8 mouse cellular contexts compared by ENCODE assay signal in the genomic region with DNA sequence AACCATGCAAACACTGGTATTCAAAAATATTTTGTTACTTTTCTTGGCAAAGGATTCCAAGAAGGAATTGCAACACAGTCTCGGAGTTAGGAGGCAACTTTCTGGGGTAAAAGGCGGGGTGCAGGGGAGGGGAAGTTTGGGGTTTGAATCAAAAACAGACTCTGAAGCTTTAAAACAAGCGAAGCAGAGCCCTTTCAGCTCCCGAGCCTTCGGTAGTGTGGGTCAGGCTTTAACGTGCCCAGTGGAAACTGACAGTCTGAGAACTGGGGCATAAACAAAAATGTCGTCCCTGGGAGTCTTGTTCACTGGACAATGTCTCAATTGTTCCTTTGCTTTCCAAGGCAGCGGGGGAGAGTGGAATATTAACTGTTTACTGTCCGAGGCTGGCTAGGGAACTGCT.
DNase-seq lines count a peak whose midpoint lies in the region; ATAC-seq and TF ChIP-seq lines count a peak whose summit lies in the region.

No protein-coding gene starts in this region.

- H3K9me3 ChIP-seq in embryonic facial prominence, embryonic 11.5 days (replicated peaks; ENCODE audit: control insufficient read depth, low read length) = no peaks in the 10 kb centered on the region
- H3K9me3 ChIP-seq in hindbrain, embryonic 10.5 days = peaks cover 4% of the 10 kb centered on the region

- no peak for TF ChIP-seq CTCF in left cerebral cortex, adult 2 months (IDR thresholded peaks at IDR 0.05)

- H3K27ac ChIP-seq in left cerebral cortex, adult 2 months = peak overlapping the region; percentile 44; the same call in 1 of the 2 replicates
- H3K27ac ChIP-seq in embryonic facial prominence, embryonic 11.5 days (replicated peaks; ENCODE audit: low read depth, low read length) = peak overlapping the region; percentile 49
- H3K27ac ChIP-seq in hindbrain, embryonic 10.5 days = peak overlapping the region; percentile 82

- no peak for ATAC-seq in embryonic facial prominence, embryonic 11.5 days (replicated peaks; ENCODE audit: insufficient number of reproducible peaks, low FRiP score, low TSS enrichment, low read depth)

- H3K4me3 ChIP-seq in left cerebral cortex, adult 2 months = no peak overlapping the region
- no peak overlapping the region for H3K4me3 ChIP-seq in embryonic facial prominence, embryonic 11.5 days (ENCODE audit: low read depth, low read length)
- peak overlapping the region; percentile 28 for H3K4me3 ChIP-seq in hindbrain, embryonic 10.5 days

- H3K4me2 ChIP-seq in embryonic facial prominence, embryonic 11.5 days (ENCODE audit: low read depth, low read length) = no peak overlapping the region

- H3K36me3 ChIP-seq in embryonic facial prominence, embryonic 11.5 days (replicated peaks; ENCODE audit: control insufficient read depth, insufficient read depth, low read depth, low read length) = no peaks in the 10 kb centered on the region; the same call in 1 of the 2 replicates
- peaks cover 15% of the 10 kb centered on the region for H3K36me3 ChIP-seq in hindbrain, embryonic 10.5 days

- intact Hi-C loops in left cerebral cortex, adult 2 months (cut with DNase I) = no loop called here

- H3K4me1 ChIP-seq in embryonic facial prominence, embryonic 11.5 days (ENCODE audit: control insufficient read depth, insufficient read depth, low read length) = peaks cover 8% of the 10 kb centered on the region
- peaks cover 64% of the 10 kb centered on the region for H3K4me1 ChIP-seq in hindbrain, embryonic 10.5 days (replicated peaks)

- WGBS in embryonic facial prominence, embryonic 11.5 days = 5% methylated on average over 9 of the region's 9 CpGs
- WGBS in hindbrain, embryonic 10.5 days = 3% methylated on average over 9 of the region's 9 CpGs

- no peak for DNase-seq in left cerebral cortex, adult 2 months (ENCODE audit: extremely low spot score in 1 of 2, low spot score in 2 of 2)
- no peak for DNase-seq in left cerebral cortex, adult 18-20 months (ENCODE audit: low spot score in 2 of 2)
- peak; percentile 78 for DNase-seq in embryonic facial prominence, embryonic 11.5 days (ENCODE audit: low spot score)
- peak; percentile 68 for DNase-seq in hindbrain, embryonic 10.5 days (ENCODE audit: low spot score)
- DNase-seq in lung, postnatal 14 days = peak; percentile 25
- peak; percentile 17 for DNase-seq in telencephalon, adult 2 months (ENCODE audit: low read depth, low spot score)
- DNase-seq in frontal cortex, postnatal 14 days (ENCODE audit: low spot score in 2 of 2) = no peak
- DNase-seq in adrenal gland, adult 18-20 months (ENCODE audit: low spot score in 2 of 2) = no peak

- H3K27me3 ChIP-seq in embryonic facial prominence, embryonic 11.5 days (ENCODE audit: control insufficient read depth, insufficient read depth, low read length) = no peaks in the 10 kb centered on the region
- H3K27me3 ChIP-seq in hindbrain, embryonic 10.5 days (ENCODE audit: insufficient read depth, poor library complexity, severe bottlenecking) = no peaks in the 10 kb centered on the region

- no peak overlapping the region for H3K9ac ChIP-seq in embryonic facial prominence, embryonic 11.5 days (replicated peaks; ENCODE audit: low read length)

Comparison
In these comparisons a context has a peak if more than half of its experiments do, and no peak if none do; other contexts are left out.
1. DNase-seq: peak in embryonic facial prominence, embryonic 11.5 days (single experiment), hindbrain, embryonic 10.5 days (single experiment), lung, postnatal 14 days (single experiment) and telencephalon, adult 2 months (single experiment); none in left cerebral cortex, adult 2 months (0 of 2), left cerebral cortex, adult 18-20 months (0 of 2), frontal cortex, postnatal 14 days (0 of 2) and adrenal gland, adult 18-20 months (0 of 2).
2. Peak in every context shown above with its lines, with median percentiles within 50 percentile points of each other: H3K27ac ChIP-seq.